Mouse (Mus musculus) midbrain, embryonic 16.5 days (tissue): Measurements from ENCODE around the gene Ly75. TPM values are rescaled to one million over a fixed set of nuclear protein-coding genes. Genes with fewer than 3 reads are reported as not detected.

Source experiments
- ATAC-seq: fragments of 200-750 bp; cut with Nextera tagmentation; 2 replicates; pipeline ENCODE4 v1.8.0; 2017; ENCODE audit warnings: moderate TSS enrichment
- H3K27ac ChIP-seq: fragments of 300-500 bp; sonication (generic); 2 replicates; pipeline ENCODE4 v1.5.1; 2014; ENCODE audit warnings: mild to moderate bottlenecking, low read length, mixed read lengths
- H3K27me3 ChIP-seq: fragments of 300-500 bp; sonication (generic); 2 replicates; pipeline ENCODE4 v1.6.1; 2014; ENCODE audit warnings: low read depth, low read length, mixed read lengths; ENCODE audit not compliant: control insufficient read depth, insufficient read depth
- H3K36me3 ChIP-seq: fragments of 300-500 bp; sonication (generic); 2 replicates; pipeline ENCODE4 v1.6.1; 2014; ENCODE audit warnings: mild to moderate bottlenecking, low read length, moderate library complexity, mixed read lengths; ENCODE audit not compliant: control insufficient read depth, insufficient read depth
- H3K4me1 ChIP-seq: fragments of 300-500 bp; sonication (generic); 2 replicates; pipeline ENCODE4 v1.6.1; 2014; ENCODE audit warnings: mild to moderate bottlenecking, low read length, mixed read lengths; ENCODE audit not compliant: control insufficient read depth, insufficient read depth
- H3K4me2 ChIP-seq: fragments of 300-500 bp; sonication (generic); 2 replicates; pipeline ENCODE4 v1.6.1; 2014; ENCODE audit warnings: mild to moderate bottlenecking, low read length, mixed read lengths
- H3K4me3 ChIP-seq: fragments of 300-500 bp; sonication (generic); 2 replicates; pipeline ENCODE4 v1.5.1; 2014; ENCODE audit warnings: low read depth, mild to moderate bottlenecking, low read length, moderate library complexity, mixed read lengths
- H3K9ac ChIP-seq: fragments of 300-500 bp; sonication (generic); 2 replicates; pipeline ENCODE4 v1.6.1; 2014; ENCODE audit warnings: low read depth, low read length, mixed read lengths
- H3K9me3 ChIP-seq: fragments of 300-500 bp; sonication (generic); replicated peaks from 2 replicates; pipeline ENCODE4 v1.6.1; 2014; ENCODE audit warnings: mild to moderate bottlenecking, low read length, mixed read lengths; ENCODE audit not compliant: control insufficient read depth, poor library complexity, severe bottlenecking
- WGBS: fragments of 180-500 bp; shearing (Covaris S2); extraction: QIAGEN DNeasy Blood & Tissue Kit; methylation state at CpG from one replicate; pipeline ENCODE4 v1.1.7; 2014; 5-methylcytosine and 5-hydroxymethylcytosine counted together
- polyA plus RNA-seq: library from polyadenylated mRNA; unstranded; fragments of >200 nt; fragmentation: Nextera tagmentation; extraction: Ambion mirVana; gene quantifications from 2 replicates; pipeline ENCODE4 v1.2.1, GENCODE M21; 2015

Gene Ly75
- polyA plus RNA-seq, 1 experiment from 2014 or later: 1.6 TPM

GRCm38 (mm10) chr2:60259186-60259585, 123.9 kb downstream of the Ly75 start:
- H3K27me3 ChIP-seq: no peaks in the 10 kb centered on the region
- 92% methylated on average over 5 of the region's 5 CpGs for WGBS
- H3K4me1 ChIP-seq: no peaks in the 10 kb centered on the region
- H3K4me2 ChIP-seq: no peak overlapping the region
- H3K9me3 ChIP-seq: no peaks in the 10 kb centered on the region
- no peak overlapping the region for H3K9ac ChIP-seq
- H3K4me3 ChIP-seq: no peak overlapping the region
- no peaks in the 10 kb centered on the region for H3K36me3 ChIP-seq
- no peak for ATAC-seq
- H3K27ac ChIP-seq: no peak overlapping the region

- no peak for ATAC-seq
- Histone ChIP-seq H3K4me3 (no peak overlapping the region), H3K9ac (no peak overlapping the region), H3K4me2 (no peak overlapping the region), H3K4me1 (no peaks in the 10 kb centered on the region), H3K9me3 (no peaks in the 10 kb centered on the region), H3K36me3 (no peaks in the 10 kb centered on the region), H3K27me3 (no peaks in the 10 kb centered on the region), H3K27ac (no peak overlapping the region)
- WGBS: 73% methylated on average over 2 of the region's 2 CpGs
These were observed 126.4 kb downstream of the Ly75 start for GRCm38 (mm10) chr2:60256751-60257150.

- Histone ChIP-seq H3K4me1 (no peaks in the 10 kb centered on the region), H3K27ac (no peak overlapping the region), H3K9me3 (no peaks in the 10 kb centered on the region), H3K27me3 (no peaks in the 10 kb centered on the region), H3K4me3 (no peak overlapping the region), H3K36me3 (peaks cover 9% of the 10 kb centered on the region; the same call in 1 of the 2 replicates), H3K4me2 (no peak overlapping the region), H3K9ac (no peak overlapping the region)
- no peak for ATAC-seq
These were observed 129.6 kb downstream of the Ly75 start for GRCm38 (mm10) chr2:60253506-60253905.

- H3K27ac ChIP-seq: no peak overlapping the region
- H3K4me2 ChIP-seq: no peak overlapping the region
- no peak overlapping the region for H3K9ac ChIP-seq
- no peaks in the 10 kb centered on the region for H3K27me3 ChIP-seq
- no peak overlapping the region for H3K4me3 ChIP-seq
- H3K4me1 ChIP-seq: no peaks in the 10 kb centered on the region
- H3K9me3 ChIP-seq: no peaks in the 10 kb centered on the region
- peaks cover 9% of the 10 kb centered on the region; the same call in 1 of the 2 replicates for H3K36me3 ChIP-seq
- WGBS: 80% methylated on average over 4 of the region's 4 CpGs
- no peak for ATAC-seq
These were observed 130.3 kb downstream of the Ly75 start for GRCm38 (mm10) chr2:60252782-60253181.

Other genes starting within 250 kb of the Ly75 start
- gene Baz2b, start 173.5 kb downstream of the Ly75 start, polyA plus RNA-seq: 75.3 and 86.4 TPM in 2 replicates
- gene March7, start 173.4 kb downstream of the Ly75 start, polyA plus RNA-seq: 94.7 and 97.3 TPM in 2 replicates
- 11.2 and 12.3 TPM in 2 replicates for gene Cd302, start 98.8 kb downstream of the Ly75 start, polyA plus RNA-seq
- 0.32 and 0.50 TPM in 2 replicates for gene Pla2r1, start 170.0 kb upstream of the Ly75 start, polyA plus RNA-seq